Mouse (Mus musculus): Measurements from ENCODE around the gene Ankrd33b. TPM values are rescaled to one million over a fixed set of nuclear protein-coding genes. Genes with fewer than 3 reads are reported as not detected.
A peak's percentile ranks its signal among the peaks of the same experiment; 100 is the strongest.

Gene Ankrd33b
- polyA plus RNA-seq, 1 experiment = 0.52 TPM

DNA sequence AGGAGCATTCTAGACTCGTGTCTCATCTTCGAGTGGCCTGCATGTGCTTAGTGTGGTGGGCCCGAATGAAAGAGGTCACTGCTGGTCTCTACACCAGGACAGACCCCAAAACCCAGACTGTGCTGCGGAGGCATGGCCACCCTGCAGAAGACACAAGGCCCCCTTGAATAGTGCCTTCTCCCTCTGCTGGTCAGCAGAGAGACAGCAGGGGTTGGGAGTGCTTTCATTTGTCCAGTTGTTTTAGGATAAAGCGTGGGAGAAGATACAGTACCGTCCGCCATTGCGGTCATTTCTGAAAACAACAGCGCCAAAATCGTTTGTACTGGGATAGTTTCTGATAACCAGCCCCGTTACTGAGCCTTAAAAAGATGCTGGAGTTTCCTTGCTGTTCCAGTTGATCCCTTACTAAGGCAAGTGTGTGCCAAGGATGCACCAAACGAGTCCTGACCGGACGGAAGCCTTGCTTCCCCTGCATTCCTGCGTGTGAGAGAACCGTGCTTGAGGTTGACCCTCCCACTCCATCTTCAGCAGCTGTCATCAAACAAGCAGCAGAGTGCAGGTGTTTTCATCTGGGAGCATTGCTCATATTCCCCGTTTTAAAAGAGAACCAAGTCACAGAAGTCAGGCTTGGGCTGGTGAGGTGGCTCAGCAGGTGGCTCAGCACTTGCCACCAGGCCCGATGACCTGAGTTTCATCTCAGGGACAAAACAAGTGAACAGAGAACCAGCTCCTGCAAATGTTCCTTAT, 108.7 kb downstream of the Ankrd33b start:
- peaks cover 10% of the 10 kb centered on the region for H3K4me1 ChIP-seq (ENCODE audit: control insufficient read depth, insufficient read depth, insufficient read length, low read length)
- WGBS = 85% methylated on average over 18 of the region's 18 CpGs
- H3K36me3 ChIP-seq (ENCODE audit: control insufficient read depth, insufficient read depth, low read length) = no peaks in the 10 kb centered on the region
- TF ChIP-seq POLR2A (IDR thresholded peaks at IDR 0.05; ENCODE audit: low read depth, low read length) (no peak), CTCF (IDR thresholded peaks at IDR 0.05; ENCODE audit: extremely low read depth, insufficient read length, insufficient replicate concordance, low read depth, low read length) (peak; percentile 23; the same call in 1 of the 2 replicates)
- no peak overlapping the region for H3K27ac ChIP-seq (ENCODE audit: insufficient read depth, low read depth, low read length)
- H3K27me3 ChIP-seq (ENCODE audit: control insufficient read depth, insufficient read depth, low read length) = no peaks in the 10 kb centered on the region
- no peak overlapping the region for H3K4me3 ChIP-seq (ENCODE audit: low read depth, low read length)

GRCm38 (mm10) chr15:31258029-31258692, 109.4 kb downstream of the Ankrd33b start:
- H3K4me1 ChIP-seq (ENCODE audit: control insufficient read depth, insufficient read depth, insufficient read length, low read length) = peaks cover 12% of the 10 kb centered on the region
- no peaks in the 10 kb centered on the region for H3K36me3 ChIP-seq (ENCODE audit: control insufficient read depth, insufficient read depth, low read length)
- TF ChIP-seq CTCF (IDR thresholded peaks at IDR 0.05; ENCODE audit: extremely low read depth, insufficient read length, insufficient replicate concordance, low read depth, low read length) (no peak), POLR2A (IDR thresholded peaks at IDR 0.05; ENCODE audit: low read depth, low read length) (no peak)
- H3K4me3 ChIP-seq (ENCODE audit: low read depth, low read length) = no peak overlapping the region
- 64% methylated on average over 21 of the region's 21 CpGs for WGBS
- no peak overlapping the region for H3K27ac ChIP-seq (ENCODE audit: insufficient read depth, low read depth, low read length)
- H3K27me3 ChIP-seq (ENCODE audit: control insufficient read depth, insufficient read depth, low read length) = no peaks in the 10 kb centered on the region

- Histone ChIP-seq H3K36me3 (ENCODE audit: control insufficient read depth, insufficient read depth, low read length) (no peaks in the 10 kb centered on the region), H3K27me3 (ENCODE audit: control insufficient read depth, insufficient read depth, low read length) (no peaks in the 10 kb centered on the region), H3K4me3 (ENCODE audit: low read depth, low read length) (no peak overlapping the region), H3K4me1 (ENCODE audit: control insufficient read depth, insufficient read depth, insufficient read length, low read length) (peaks cover 8% of the 10 kb centered on the region), H3K27ac (ENCODE audit: insufficient read depth, low read depth, low read length) (no peak overlapping the region)
- WGBS = 85% methylated on average over 1 of the region's 1 CpGs
- TF ChIP-seq CTCF (IDR thresholded peaks at IDR 0.05; ENCODE audit: extremely low read depth, insufficient read length, insufficient replicate concordance, low read depth, low read length) = no peak
- TF ChIP-seq POLR2A (IDR thresholded peaks at IDR 0.05; ENCODE audit: low read depth, low read length) = no peak
Measured at GRCm38 (mm10) chr15:31257329-31257728, 110.2 kb downstream of the Ankrd33b start.

DNA sequence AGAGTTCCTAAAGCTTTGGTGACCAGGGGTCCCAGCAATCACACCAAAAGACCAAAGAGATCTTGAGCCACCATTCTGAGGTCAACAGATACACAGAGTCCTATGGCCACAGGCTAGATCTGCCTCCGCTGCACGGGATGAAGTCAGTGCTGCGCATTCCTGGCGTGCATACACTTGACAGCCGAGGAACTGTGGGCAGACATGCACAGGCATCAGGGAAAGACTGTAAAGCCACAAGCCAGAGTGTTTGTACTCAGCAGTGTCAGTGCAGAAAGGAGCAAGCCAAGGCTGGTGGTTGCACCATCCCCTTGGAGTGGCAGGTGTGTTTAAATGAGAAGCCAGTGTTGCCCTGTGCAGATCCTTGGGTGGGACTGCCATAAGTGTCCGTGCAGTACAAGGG, 111.8 kb downstream of the Ankrd33b start:
- WGBS = 86% methylated on average over 6 of the region's 6 CpGs
- Histone ChIP-seq H3K27me3 (ENCODE audit: control insufficient read depth, insufficient read depth, low read length) (no peaks in the 10 kb centered on the region), H3K4me1 (ENCODE audit: control insufficient read depth, insufficient read depth, insufficient read length, low read length) (0 out of 2 replicates have a peak, but pooled peaks cover 2% of the 10 kb centered on the region), H3K27ac (ENCODE audit: insufficient read depth, low read depth, low read length) (no peak overlapping the region), H3K4me3 (ENCODE audit: low read depth, low read length) (no peak overlapping the region), H3K36me3 (ENCODE audit: control insufficient read depth, insufficient read depth, low read length) (no peaks in the 10 kb centered on the region)
- TF ChIP-seq POLR2A (IDR thresholded peaks at IDR 0.05; ENCODE audit: low read depth, low read length) (no peak), CTCF (IDR thresholded peaks at IDR 0.05; ENCODE audit: extremely low read depth, insufficient read length, insufficient replicate concordance, low read depth, low read length) (no peak)

DNA sequence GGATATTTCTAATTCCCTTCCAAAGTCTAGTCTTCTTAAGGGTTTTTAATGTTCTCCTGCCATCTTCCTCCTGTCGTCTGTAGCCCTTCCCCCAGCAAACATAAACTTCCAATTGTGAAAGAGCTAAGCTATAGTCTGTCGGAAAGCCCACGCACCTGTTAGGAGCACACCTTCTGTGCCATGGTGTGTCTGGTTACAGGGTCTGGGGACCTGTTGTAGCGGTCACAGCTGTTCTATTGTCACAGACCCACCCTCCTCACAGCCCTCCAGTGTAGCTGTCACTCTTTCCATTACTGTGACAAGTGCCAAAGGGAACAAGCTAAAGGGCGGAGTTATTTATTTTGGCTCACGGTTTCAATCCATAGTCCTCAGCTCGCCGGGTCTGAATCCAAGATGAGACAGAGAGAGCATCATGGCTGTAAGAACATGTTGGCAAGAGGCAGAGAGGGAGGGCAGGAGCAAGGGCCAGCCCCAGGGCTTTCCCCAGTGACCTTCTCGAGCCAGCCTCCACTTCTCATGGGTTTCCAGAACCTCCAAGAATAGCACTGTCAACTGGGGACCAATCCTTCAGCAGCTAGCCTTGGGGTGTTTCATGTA, 112.5 kb downstream of the Ankrd33b start:
- 72% methylated on average over 9 of the region's 9 CpGs for WGBS
- Histone ChIP-seq H3K27ac (ENCODE audit: insufficient read depth, low read depth, low read length) (no peak overlapping the region), H3K4me3 (ENCODE audit: low read depth, low read length) (no peak overlapping the region), H3K27me3 (ENCODE audit: control insufficient read depth, insufficient read depth, low read length) (no peaks in the 10 kb centered on the region), H3K36me3 (ENCODE audit: control insufficient read depth, insufficient read depth, low read length) (no peaks in the 10 kb centered on the region), H3K4me1 (ENCODE audit: control insufficient read depth, insufficient read depth, insufficient read length, low read length) (0 out of 2 replicates have a peak, but pooled peaks cover 2% of the 10 kb centered on the region)
- no peak for TF ChIP-seq CTCF (IDR thresholded peaks at IDR 0.05; ENCODE audit: extremely low read depth, insufficient read length, insufficient replicate concordance, low read depth, low read length)
- TF ChIP-seq POLR2A (IDR thresholded peaks at IDR 0.05; ENCODE audit: low read depth, low read length) = no peak

GRCm38 (mm10) chr15:31253963-31254362, 113.6 kb downstream of the Ankrd33b start:
- H3K27ac ChIP-seq (ENCODE audit: insufficient read depth, low read depth, low read length) = no peak overlapping the region; the same call in 1 of the 2 replicates
- 0 out of 2 replicates have a peak, but pooled peaks cover 2% of the 10 kb centered on the region for H3K4me1 ChIP-seq (ENCODE audit: control insufficient read depth, insufficient read depth, insufficient read length, low read length)
- 71% methylated on average over 4 of the region's 4 CpGs for WGBS
- H3K27me3 ChIP-seq (ENCODE audit: control insufficient read depth, insufficient read depth, low read length) = no peaks in the 10 kb centered on the region
- TF ChIP-seq POLR2A (IDR thresholded peaks at IDR 0.05; ENCODE audit: low read depth, low read length) = no peak
- no peak for TF ChIP-seq CTCF (IDR thresholded peaks at IDR 0.05; ENCODE audit: extremely low read depth, insufficient read length, insufficient replicate concordance, low read depth, low read length)
- no peaks in the 10 kb centered on the region for H3K36me3 ChIP-seq (ENCODE audit: control insufficient read depth, insufficient read depth, low read length)
- H3K4me3 ChIP-seq (ENCODE audit: low read depth, low read length) = no peak overlapping the region

DNA sequence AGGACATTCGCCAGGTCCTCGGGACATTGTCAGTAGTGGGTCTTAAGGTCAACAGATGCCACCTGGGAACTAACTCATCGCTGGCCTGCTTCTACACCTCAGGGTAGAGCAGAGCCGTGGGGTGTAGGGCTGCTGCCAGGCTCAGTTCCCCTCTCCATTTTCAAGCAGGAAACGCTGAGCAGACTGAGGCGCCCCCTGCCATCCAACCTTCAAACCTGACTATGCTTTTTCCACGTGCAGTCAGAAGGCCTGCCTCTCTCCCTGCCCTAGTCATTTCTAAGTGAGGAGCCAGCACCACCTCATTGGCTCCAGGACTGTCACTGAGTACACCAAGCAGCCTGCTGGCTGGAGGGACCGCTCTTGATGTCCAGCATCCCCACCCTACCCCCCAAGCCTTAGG, 114.1 kb downstream of the Ankrd33b start:
- TF ChIP-seq POLR2A (IDR thresholded peaks at IDR 0.05; ENCODE audit: low read depth, low read length) (no peak), CTCF (IDR thresholded peaks at IDR 0.05; ENCODE audit: extremely low read depth, insufficient read length, insufficient replicate concordance, low read depth, low read length) (no peak)
- Histone ChIP-seq H3K27ac (ENCODE audit: insufficient read depth, low read depth, low read length) (no peak overlapping the region), H3K36me3 (ENCODE audit: control insufficient read depth, insufficient read depth, low read length) (no peaks in the 10 kb centered on the region), H3K4me3 (ENCODE audit: low read depth, low read length) (no peak overlapping the region), H3K4me1 (ENCODE audit: control insufficient read depth, insufficient read depth, insufficient read length, low read length) (0 out of 2 replicates have a peak, but pooled peaks cover 2% of the 10 kb centered on the region), H3K27me3 (ENCODE audit: control insufficient read depth, insufficient read depth, low read length) (no peaks in the 10 kb centered on the region)
- WGBS = 76% methylated on average over 8 of the region's 8 CpGs

Data from small intestine, adult 2 months (tissue).